Comparison of ENCODE assay signal across 8 mouse cellular contexts in genomic region chr10:127290930-127291880, GRCm38 (mm10). TPM values are rescaled to one million over a fixed set of nuclear protein-coding genes. Genes with fewer than 3 reads are reported as not detected.
A peak's percentile ranks its signal among the peaks of the same experiment; 100 is the strongest.
DNase-seq lines count a peak whose midpoint lies in the region; ATAC-seq and TF ChIP-seq lines count a peak whose summit lies in the region.

No protein-coding gene starts in this region.

- peak overlapping the region; percentile 64 for H3K9ac ChIP-seq in intestine, postnatal 0 days (ENCODE audit: low read depth, low read length)
- H3K9ac ChIP-seq in lung, embryonic 16.5 days (ENCODE audit: low read length): peak overlapping the region; percentile 84

- H3K4me1 ChIP-seq in intestine, postnatal 0 days (replicated peaks; ENCODE audit: control insufficient read depth, insufficient read depth, low read length): peaks cover 25% of the 10 kb centered on the region
- H3K4me1 ChIP-seq in lung, embryonic 16.5 days (replicated peaks; ENCODE audit: control insufficient read depth, insufficient read depth, low read length): peaks cover 38% of the 10 kb centered on the region

- peaks cover 37% of the 10 kb centered on the region for H3K36me3 ChIP-seq in intestine, postnatal 0 days (ENCODE audit: control insufficient read depth, insufficient read depth)
- peaks cover 29% of the 10 kb centered on the region for H3K36me3 ChIP-seq in lung, embryonic 16.5 days (ENCODE audit: control insufficient read depth, insufficient read depth, low read length)

- H3K4me2 ChIP-seq in intestine, postnatal 0 days (replicated peaks; ENCODE audit: low read depth): peak overlapping the region; percentile 75
- H3K4me2 ChIP-seq in lung, embryonic 16.5 days (ENCODE audit: low read depth, low read length): peak overlapping the region; percentile 75

- ATAC-seq in intestine, postnatal 0 days: peak; percentile 20
- peak; percentile 37 for ATAC-seq in lung, embryonic 16.5 days (ENCODE audit: low read depth)

- H3K9me3 ChIP-seq in intestine, postnatal 0 days (ENCODE audit: control insufficient read depth): no peaks in the 10 kb centered on the region
- no peaks in the 10 kb centered on the region for H3K9me3 ChIP-seq in lung, embryonic 16.5 days (ENCODE audit: control insufficient read depth, low read length)

- no peaks in the 10 kb centered on the region for H3K27me3 ChIP-seq in intestine, postnatal 0 days (replicated peaks; ENCODE audit: control insufficient read depth, insufficient read depth, low read length)
- H3K27me3 ChIP-seq in lung, embryonic 16.5 days (ENCODE audit: control insufficient read depth, insufficient read depth, low read depth, low read length): no peaks in the 10 kb centered on the region

- intact Hi-C loops in left cerebral cortex, postnatal 4 days (cut with DNase I): no loop called here
- intact Hi-C loops in gastrocnemius, adult 2 months (cut with DNase I): loop anchor here (1.0 kb wide), 1 partner anchor 20 kb away; the partner anchor contains the start of gene Mars

- H3K27ac ChIP-seq in gastrocnemius, adult 2 months: peak overlapping the region; percentile 98
- peak overlapping the region; percentile 99 for H3K27ac ChIP-seq in intestine, postnatal 0 days (ENCODE audit: low read depth, low read length)
- H3K27ac ChIP-seq in lung, embryonic 16.5 days (ENCODE audit: low read length): peak overlapping the region; percentile 94

- TF ChIP-seq CTCF in gastrocnemius, adult 2 months (IDR thresholded peaks at IDR 0.05): no peak
- TF ChIP-seq CTCF in intestine, postnatal 0 days (IDR thresholded peaks at IDR 0.05; ENCODE audit: low read depth): no peak

- H3K4me3 ChIP-seq in gastrocnemius, adult 2 months: peak overlapping the region; percentile 97
- peak overlapping the region; percentile 69 for H3K4me3 ChIP-seq in intestine, postnatal 0 days (ENCODE audit: low read depth, low read length)
- peak overlapping the region; percentile 84 for H3K4me3 ChIP-seq in lung, embryonic 16.5 days (ENCODE audit: low read length)

- peak; percentile 48 for DNase-seq in left cerebral cortex, postnatal 4 days
- DNase-seq in left cerebral cortex, adult 8-10 months (ENCODE audit: low spot score in 2 of 2): no peak
- DNase-seq in cerebellum, adult 11 months: peak; percentile 28
- DNase-seq in gastrocnemius, adult 2 months: peak; percentile 77
- DNase-seq in skeletal muscle tissue, adult 2 months (ENCODE audit: low read depth, low spot score): peak; percentile 59
- no peak for DNase-seq in right cerebral cortex, postnatal 14 days

- WGBS in intestine, postnatal 0 days: 2% methylated on average over 19 of the region's 19 CpGs
- 2% methylated on average over 19 of the region's 19 CpGs for WGBS in lung, embryonic 16.5 days

RNA-seq across cellular contexts. Expression of gene Mbd6, which starts 2.4 kb away (rescaled TPM):
- 10 to 100 TPM; 47.7 to 51.5 TPM for total RNA-seq in left cerebral cortex, postnatal 4 days (2021)
- total RNA-seq in left cerebral cortex, adult 8-10 months (2022): 10 to 100 TPM; 32.5 to 53.7 (median 44.4) TPM
- 10 to 100 TPM; 16.2 to 18.7 TPM for total RNA-seq in gastrocnemius, adult 2 months (2021)
- polyA plus RNA-seq in intestine, postnatal 0 days (2015; fragmentation: Nextera tagmentation; extraction: Ambion mirVana): 8.7 and 12.8 TPM in 2 replicates
- polyA plus RNA-seq in lung, embryonic 16.5 days (2015; fragmentation: Nextera tagmentation; extraction: Ambion mirVana): 10.6 and 15.2 TPM in 2 replicates

RNA-seq across cellular contexts. Expression of gene Mars, which starts 20.4 kb away (rescaled TPM):
- total RNA-seq in left cerebral cortex, postnatal 4 days (2021): 10 to 100 TPM; 65.3 to 65.5 TPM
- total RNA-seq in left cerebral cortex, adult 8-10 months (2022): 10 to 100 TPM; 54.2 to 61.3 (median 56.8) TPM
- total RNA-seq in gastrocnemius, adult 2 months (2021): 10 to 100 TPM; 69.0 to 71.4 TPM
- polyA plus RNA-seq in intestine, postnatal 0 days (2015; fragmentation: Nextera tagmentation; extraction: Ambion mirVana): 47.2 and 50.7 TPM in 2 replicates
- 86.1 and 93.9 TPM in 2 replicates for polyA plus RNA-seq in lung, embryonic 16.5 days (2015; fragmentation: Nextera tagmentation; extraction: Ambion mirVana)

RNA-seq across cellular contexts. Expression of gene Dctn2, which starts 25.0 kb away (rescaled TPM):
- total RNA-seq in left cerebral cortex, postnatal 4 days (2021): 100 to 1,000 TPM; 298 to 302 TPM
- 100 to 1,000 TPM; 254 to 263 (median 254) TPM for total RNA-seq in left cerebral cortex, adult 8-10 months (2022)
- total RNA-seq in gastrocnemius, adult 2 months (2021): 10 to 100 TPM; 91.3 to 98.3 TPM
- polyA plus RNA-seq in intestine, postnatal 0 days (2015; fragmentation: Nextera tagmentation; extraction: Ambion mirVana): 143 and 147 TPM in 2 replicates
- polyA plus RNA-seq in lung, embryonic 16.5 days (2015; fragmentation: Nextera tagmentation; extraction: Ambion mirVana): 183 and 194 TPM in 2 replicates

RNA-seq across cellular contexts. Expression of gene Kif5a, which starts 28.1 kb away (rescaled TPM):
- total RNA-seq in left cerebral cortex, postnatal 4 days (2021): 100 to 1,000 TPM; 291 to 312 TPM
- 1,000 to 10,000 TPM; 1,113 to 1,308 (median 1,238) TPM for total RNA-seq in left cerebral cortex, adult 8-10 months (2022)
- total RNA-seq in gastrocnemius, adult 2 months (2021): under 1 TPM; 0.10 to 0.20 TPM
- polyA plus RNA-seq in intestine, postnatal 0 days (2015; fragmentation: Nextera tagmentation; extraction: Ambion mirVana): 2.7 and 3.7 TPM in 2 replicates
- polyA plus RNA-seq in lung, embryonic 16.5 days (2015; fragmentation: Nextera tagmentation; extraction: Ambion mirVana): 1.2 TPM in 2 replicates

RNA-seq across cellular contexts. Expression of gene Arhgap9, which starts 30.6 kb away (rescaled TPM):
- total RNA-seq in left cerebral cortex, postnatal 4 days (2021): 1 to 10 TPM in 1 of 2 experiments, under 1 TPM in 1; 0.56 to 1.1 TPM
- 1 to 10 TPM in 2 of 4 experiments, under 1 TPM in 2; 0.74 to 2.6 (median 1.6) TPM for total RNA-seq in left cerebral cortex, adult 8-10 months (2022)
- under 1 TPM; 0.89 to 0.99 TPM for total RNA-seq in gastrocnemius, adult 2 months (2021)
- polyA plus RNA-seq in intestine, postnatal 0 days (2015; fragmentation: Nextera tagmentation; extraction: Ambion mirVana): 9.5 and 12.0 TPM in 2 replicates
- 5.5 and 6.9 TPM in 2 replicates for polyA plus RNA-seq in lung, embryonic 16.5 days (2015; fragmentation: Nextera tagmentation; extraction: Ambion mirVana)

Comparison
In these comparisons a context has a peak if more than half of its experiments do, and no peak if none do; other contexts are left out.
1. DNase-seq: peak in left cerebral cortex, postnatal 4 days (single experiment), cerebellum, adult 11 months (single experiment), gastrocnemius, adult 2 months (single experiment) and skeletal muscle tissue, adult 2 months (single experiment); none in left cerebral cortex, adult 8-10 months (0 of 2) and right cerebral cortex, postnatal 14 days (single experiment).
2. Peak in every context shown above with its lines, with median percentiles within 50 percentile points of each other: H3K27ac ChIP-seq and H3K4me3 ChIP-seq.